Mouse (Mus musculus) ES-Bruce4 (cell line): ENCODE measurements at regions not wholly inside any gene's neighbourhood (a gene's known extent, or its start where the extent isn't known, plus 50 kb on each side); places are given as distances from the start of the nearest gene placed in this dataset.

Experiments
- H3K27ac ChIP-seq: 2 replicates; pipeline ENCODE4 v1.5.1; 2012; ENCODE audit warnings: low read length, inconsistent platforms; ENCODE audit not compliant: insufficient read depth
- H3K27me3 ChIP-seq: 2 replicates; pipeline ENCODE4 v1.6.1; 2012; ENCODE audit warnings: mild to moderate bottlenecking, low read length, inconsistent platforms; ENCODE audit not compliant: control insufficient read depth, poor library complexity, insufficient read depth, severe bottlenecking
- H3K36me3 ChIP-seq: 2 replicates; pipeline ENCODE4 v1.6.1; 2012; ENCODE audit warnings: inconsistent platforms, mild to moderate bottlenecking, low read length, moderate library complexity; ENCODE audit not compliant: control insufficient read depth, poor library complexity, insufficient read depth, severe bottlenecking
- H3K4me1 ChIP-seq: one replicate; pipeline ENCODE4 v1.8.1; 2011; ENCODE audit warnings: low read length; ENCODE audit not compliant: control insufficient read depth, insufficient read depth
- H3K4me3 ChIP-seq: 2 replicates; pipeline ENCODE4 v1.5.1; 2011; ENCODE audit warnings: low read depth, mild to moderate bottlenecking, low read length
- H3K9ac ChIP-seq: 2 replicates; pipeline ENCODE4 v1.6.1; 2012; ENCODE audit warnings: low read depth, mild to moderate bottlenecking, inconsistent platforms; ENCODE audit not compliant: poor library complexity, severe bottlenecking
- H3K9me3 ChIP-seq: replicated peaks from 2 replicates; pipeline ENCODE4 v1.6.1; 2012; ENCODE audit warnings: mild to moderate bottlenecking, low read length, inconsistent platforms; ENCODE audit not compliant: control insufficient read depth, poor library complexity, insufficient read depth, severe bottlenecking
- CTCF ChIP-seq: IDR thresholded peaks from one replicate; pipeline ENCODE4 v1.8.1; 2011; ENCODE audit warnings: low read depth, low read length
- EP300 ChIP-seq: IDR thresholded peaks from 2 replicates; pipeline ENCODE4 v1.6.1; 2011; ENCODE audit warnings: low read depth, low read length; ENCODE audit not compliant: insufficient read depth
- POLR2A ChIP-seq: IDR thresholded peaks from one replicate; pipeline ENCODE4 v1.8.1; 2011; ENCODE audit warnings: low read length; ENCODE audit not compliant: insufficient read depth

- no peaks in the 10 kb centered on the region for H3K9me3 ChIP-seq
- no peak overlapping the region for H3K9ac ChIP-seq
- TF ChIP-seq EP300 (no peak), CTCF (no peak), POLR2A (no peak)
- H3K4me1 ChIP-seq, result no peaks in the 10 kb centered on the region
- H3K4me3 ChIP-seq, result no peak overlapping the region
- no peaks in the 10 kb centered on the region for H3K27me3 ChIP-seq
- H3K27ac ChIP-seq, result no peak overlapping the region
- no peaks in the 10 kb centered on the region for H3K36me3 ChIP-seq
Measured at GRCm38 (mm10) chr14:86510408-86510807, 630.6 kb downstream of the Diaph3 start.

- no peak for TF ChIP-seq CTCF
- no peak for TF ChIP-seq POLR2A
- no peak for TF ChIP-seq EP300
- no peak overlapping the region for H3K4me3 ChIP-seq
- H3K9me3 ChIP-seq, result no peaks in the 10 kb centered on the region
- no peaks in the 10 kb centered on the region for H3K36me3 ChIP-seq
- no peak overlapping the region for H3K9ac ChIP-seq
- no peak overlapping the region for H3K27ac ChIP-seq
- no peaks in the 10 kb centered on the region for H3K27me3 ChIP-seq
- H3K4me1 ChIP-seq, result no peaks in the 10 kb centered on the region
Measured at GRCm38 (mm10) chr14:86509686-86510085, 631.3 kb downstream of the Diaph3 start.

- no peak overlapping the region for H3K27ac ChIP-seq
- no peak overlapping the region for H3K9ac ChIP-seq
- no peak for TF ChIP-seq POLR2A
- no peak for TF ChIP-seq EP300
- TF ChIP-seq CTCF, result no peak
- no peaks in the 10 kb centered on the region for H3K9me3 ChIP-seq
- no peaks in the 10 kb centered on the region for H3K36me3 ChIP-seq
- no peaks in the 10 kb centered on the region for H3K27me3 ChIP-seq
- no peaks in the 10 kb centered on the region for H3K4me1 ChIP-seq
- H3K4me3 ChIP-seq, result no peak overlapping the region
Measured at GRCm38 (mm10) chr14:86506286-86506685, 634.7 kb downstream of the Diaph3 start.

GRCm38 (mm10) chr14:86490826-86491225 is 650.2 kb downstream of the Diaph3 start:
- no peaks in the 10 kb centered on the region for H3K36me3 ChIP-seq
- H3K27me3 ChIP-seq, result no peaks in the 10 kb centered on the region
- H3K4me1 ChIP-seq, result no peaks in the 10 kb centered on the region
- no peaks in the 10 kb centered on the region for H3K9me3 ChIP-seq
- no peak overlapping the region for H3K4me3 ChIP-seq
- TF ChIP-seq POLR2A, result no peak
- no peak for TF ChIP-seq CTCF
- no peak for TF ChIP-seq EP300
- H3K9ac ChIP-seq, result no peak overlapping the region
- no peak overlapping the region for H3K27ac ChIP-seq

GRCm38 (mm10) chr14:86489872-86490631 is 651.0 kb downstream of the Diaph3 start:
- H3K4me3 ChIP-seq, result no peak overlapping the region
- H3K9me3 ChIP-seq, result no peaks in the 10 kb centered on the region
- H3K27me3 ChIP-seq, result no peaks in the 10 kb centered on the region
- H3K9ac ChIP-seq, result no peak overlapping the region
- no peaks in the 10 kb centered on the region for H3K4me1 ChIP-seq
- no peaks in the 10 kb centered on the region for H3K36me3 ChIP-seq
- no peak overlapping the region for H3K27ac ChIP-seq
- TF ChIP-seq POLR2A, result no peak
- TF ChIP-seq CTCF, result no peak
- no peak for TF ChIP-seq EP300

- Histone ChIP-seq H3K4me3 (no peak overlapping the region), H3K27me3 (no peaks in the 10 kb centered on the region), H3K4me1 (no peaks in the 10 kb centered on the region), H3K36me3 (no peaks in the 10 kb centered on the region), H3K9me3 (no peaks in the 10 kb centered on the region), H3K27ac (no peak overlapping the region), H3K9ac (no peak overlapping the region)
- no peak for TF ChIP-seq POLR2A
- no peak for TF ChIP-seq CTCF
Measured at GRCm38 (mm10) chr14:86489044-86489816, 651.8 kb downstream of the Diaph3 start.
